Mouse (Mus musculus): ENCODE data around the gene Tmem130. TPM values are rescaled to one million over a fixed set of nuclear protein-coding genes. Genes with fewer than 3 reads are reported as not detected.
A peak's percentile ranks its signal among the peaks of the same experiment; 100 is the strongest.

Tmem130 gene
- polyA plus RNA-seq, 1 experiment from 2014 or later: 14.5 TPM

- no peaks in the 10 kb centered on the region for H3K9me3 ChIP-seq (ENCODE audit: control insufficient read depth, low read length)
- 87% methylated on average over 10 of the region's 10 CpGs for WGBS
Observed at GRCm38 (mm10) chr5:144755191-144755590, 6.4 kb downstream of the Tmem130 start.

DNA sequence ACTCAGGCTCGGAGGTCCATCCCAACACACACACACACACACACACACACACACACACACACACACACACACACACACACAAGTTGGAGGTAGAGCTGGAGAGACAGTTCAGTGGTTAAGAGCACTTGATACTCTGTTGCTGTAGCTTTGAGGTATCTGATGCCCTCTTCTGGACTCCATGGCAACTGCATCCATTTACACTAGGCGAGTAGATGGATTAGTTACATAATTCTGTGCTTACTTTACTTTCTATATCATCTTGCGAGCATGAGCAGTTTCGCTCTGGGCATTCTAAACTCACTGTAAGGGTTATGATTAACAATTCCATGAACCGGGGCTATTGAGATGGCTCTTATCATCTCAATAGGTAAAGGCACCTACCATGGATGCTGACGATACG is 8.6 kb downstream of the Tmem130 start:
- WGBS: 77% methylated on average over 7 of the region's 7 CpGs

More at GRCm38 (mm10) chr5:144755191-144755590, 6.4 kb downstream of the Tmem130 start:
- no peaks in the 10 kb centered on the region for H3K36me3 ChIP-seq (ENCODE audit: control insufficient read depth, insufficient read depth, low read length)
- ATAC-seq (replicated peaks; ENCODE audit: low FRiP score): no peak
- H3K4me3 ChIP-seq (ENCODE audit: low read depth, low read length): no peak overlapping the region
- H3K4me1 ChIP-seq (replicated peaks; ENCODE audit: control insufficient read depth, insufficient read depth, low read length): no peaks in the 10 kb centered on the region; the same call in 1 of the 2 replicates
- H3K27me3 ChIP-seq (ENCODE audit: control insufficient read depth, insufficient read depth, low read length): no peaks in the 10 kb centered on the region
- no peak overlapping the region for H3K4me2 ChIP-seq (ENCODE audit: low read depth, low read length, severe bottlenecking)
- DNase-seq (ENCODE audit: low spot score): no peak
- H3K27ac ChIP-seq (ENCODE audit: low read depth, low read length): no peak overlapping the region
- no peak overlapping the region for H3K9ac ChIP-seq (ENCODE audit: low read length)

GRCm38 (mm10) chr5:144752432-144752831 is 9.2 kb downstream of the Tmem130 start:
- Histone ChIP-seq H3K27me3 (ENCODE audit: control insufficient read depth, insufficient read depth, low read length) (no peaks in the 10 kb centered on the region), H3K9ac (ENCODE audit: low read length) (no peak overlapping the region), H3K27ac (ENCODE audit: low read depth, low read length) (no peak overlapping the region), H3K36me3 (ENCODE audit: control insufficient read depth, insufficient read depth, low read length) (no peaks in the 10 kb centered on the region), H3K4me2 (ENCODE audit: low read depth, low read length, severe bottlenecking) (no peak overlapping the region), H3K9me3 (ENCODE audit: control insufficient read depth, low read length) (no peaks in the 10 kb centered on the region), H3K4me3 (ENCODE audit: low read depth, low read length) (no peak overlapping the region), H3K4me1 (replicated peaks; ENCODE audit: control insufficient read depth, insufficient read depth, low read length) (no peaks in the 10 kb centered on the region)
- WGBS: 18% methylated on average over 5 of the region's 5 CpGs
- DNase-seq (ENCODE audit: low spot score) (no peak), ATAC-seq (replicated peaks; ENCODE audit: low FRiP score) (no peak)

More for the DNA sequence above, 8.6 kb downstream of the Tmem130 start:
- DNase-seq (ENCODE audit: low spot score): no peak
- Histone ChIP-seq H3K36me3 (ENCODE audit: control insufficient read depth, insufficient read depth, low read length) (no peaks in the 10 kb centered on the region), H3K9ac (ENCODE audit: low read length) (no peak overlapping the region), H3K9me3 (ENCODE audit: control insufficient read depth, low read length) (no peaks in the 10 kb centered on the region), H3K4me1 (replicated peaks; ENCODE audit: control insufficient read depth, insufficient read depth, low read length) (no peaks in the 10 kb centered on the region), H3K4me2 (ENCODE audit: low read depth, low read length, severe bottlenecking) (no peak overlapping the region), H3K27me3 (ENCODE audit: control insufficient read depth, insufficient read depth, low read length) (no peaks in the 10 kb centered on the region), H3K27ac (ENCODE audit: low read depth, low read length) (no peak overlapping the region), H3K4me3 (ENCODE audit: low read depth, low read length) (no peak overlapping the region)
- no peak for ATAC-seq (replicated peaks; ENCODE audit: low FRiP score)

DNA sequence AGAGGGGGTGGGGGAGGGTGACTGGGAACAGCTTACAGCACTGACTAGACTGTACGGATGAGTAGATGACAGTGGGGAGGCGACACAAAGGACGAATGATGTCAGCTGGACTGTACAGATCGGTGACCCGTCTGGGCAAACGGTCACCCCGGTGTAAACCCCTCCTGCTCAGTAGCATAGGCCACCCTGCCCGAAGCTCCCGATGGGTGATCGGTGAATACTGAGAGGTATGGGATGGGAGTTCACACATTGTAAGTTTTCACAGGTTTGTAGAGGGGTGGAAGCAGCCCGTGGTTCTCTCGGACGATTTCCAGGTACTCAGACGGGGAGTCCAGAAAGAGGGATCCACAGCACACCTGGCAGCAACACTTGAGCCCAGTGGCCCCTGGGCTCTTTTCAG is 24.5 kb downstream of the Tmem130 start:
- H3K9me3 ChIP-seq (ENCODE audit: control insufficient read depth, low read length): no peaks in the 10 kb centered on the region
- no peaks in the 10 kb centered on the region for H3K36me3 ChIP-seq (ENCODE audit: control insufficient read depth, insufficient read depth, low read length)
- 96% methylated on average over 14 of the region's 14 CpGs for WGBS
- H3K27me3 ChIP-seq (ENCODE audit: control insufficient read depth, insufficient read depth, low read length): no peaks in the 10 kb centered on the region
- H3K4me1 ChIP-seq (replicated peaks; ENCODE audit: control insufficient read depth, insufficient read depth, low read length): no peaks in the 10 kb centered on the region
- ATAC-seq (replicated peaks; ENCODE audit: low FRiP score) (no peak), DNase-seq (ENCODE audit: low spot score) (no peak)
- H3K4me3 ChIP-seq (ENCODE audit: low read depth, low read length): no peak overlapping the region
- H3K27ac ChIP-seq (ENCODE audit: low read depth, low read length): no peak overlapping the region
- H3K4me2 ChIP-seq (ENCODE audit: low read depth, low read length, severe bottlenecking): no peak overlapping the region
- no peak overlapping the region for H3K9ac ChIP-seq (ENCODE audit: low read length)

GRCm38 (mm10) chr5:144734949-144735348 is 26.7 kb downstream of the Tmem130 start:
- peak; percentile 44; the same call in 1 of the 2 replicates for ATAC-seq (replicated peaks; ENCODE audit: low FRiP score)
- Histone ChIP-seq H3K4me3 (ENCODE audit: low read depth, low read length) (no peak overlapping the region), H3K9me3 (ENCODE audit: control insufficient read depth, low read length) (no peaks in the 10 kb centered on the region), H3K27me3 (ENCODE audit: control insufficient read depth, insufficient read depth, low read length) (no peaks in the 10 kb centered on the region), H3K9ac (ENCODE audit: low read length) (no peak overlapping the region), H3K36me3 (ENCODE audit: control insufficient read depth, insufficient read depth, low read length) (no peaks in the 10 kb centered on the region), H3K4me1 (replicated peaks; ENCODE audit: control insufficient read depth, insufficient read depth, low read length) (no peaks in the 10 kb centered on the region), H3K27ac (ENCODE audit: low read depth, low read length) (no peak overlapping the region), H3K4me2 (ENCODE audit: low read depth, low read length, severe bottlenecking) (no peak overlapping the region)
- 33% methylated on average over 8 of the region's 8 CpGs for WGBS
- DNase-seq (ENCODE audit: low spot score): peak; percentile 89

DNA sequence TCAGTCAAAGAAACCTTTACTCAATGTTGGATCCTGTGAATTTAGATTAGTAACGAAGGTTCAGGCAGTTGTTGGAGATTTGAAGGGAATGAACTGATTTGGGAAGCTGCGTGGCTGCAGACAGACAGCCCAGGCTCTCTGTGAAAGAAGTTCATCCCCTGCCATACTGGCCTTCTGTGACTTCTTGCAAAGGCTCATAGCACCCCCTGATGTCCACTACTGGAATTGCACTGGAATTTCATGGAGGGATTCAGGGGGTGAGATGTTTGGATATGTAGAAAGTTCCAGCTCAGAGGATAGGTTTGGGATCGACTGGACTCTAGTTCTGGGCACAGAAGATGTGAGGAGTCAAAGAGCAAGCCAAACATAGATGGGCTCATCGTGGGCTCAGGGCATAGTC is 27.7 kb downstream of the Tmem130 start:
- H3K27ac ChIP-seq (ENCODE audit: low read depth, low read length): no peak overlapping the region
- ATAC-seq (replicated peaks; ENCODE audit: low FRiP score) (no peak), DNase-seq (ENCODE audit: low spot score) (peak; percentile 88)
- H3K9me3 ChIP-seq (ENCODE audit: control insufficient read depth, low read length): no peaks in the 10 kb centered on the region
- no peak overlapping the region for H3K4me3 ChIP-seq (ENCODE audit: low read depth, low read length)
- H3K4me2 ChIP-seq (ENCODE audit: low read depth, low read length, severe bottlenecking): no peak overlapping the region
- no peaks in the 10 kb centered on the region for H3K4me1 ChIP-seq (replicated peaks; ENCODE audit: control insufficient read depth, insufficient read depth, low read length)
- no peak overlapping the region for H3K9ac ChIP-seq (ENCODE audit: low read length)
- WGBS: 27% methylated on average over 4 of the region's 4 CpGs
- H3K36me3 ChIP-seq (ENCODE audit: control insufficient read depth, insufficient read depth, low read length): no peaks in the 10 kb centered on the region
- 0 out of 2 replicates have a peak, but pooled peaks cover 2% of the 10 kb centered on the region for H3K27me3 ChIP-seq (ENCODE audit: control insufficient read depth, insufficient read depth, low read length)

DNA sequence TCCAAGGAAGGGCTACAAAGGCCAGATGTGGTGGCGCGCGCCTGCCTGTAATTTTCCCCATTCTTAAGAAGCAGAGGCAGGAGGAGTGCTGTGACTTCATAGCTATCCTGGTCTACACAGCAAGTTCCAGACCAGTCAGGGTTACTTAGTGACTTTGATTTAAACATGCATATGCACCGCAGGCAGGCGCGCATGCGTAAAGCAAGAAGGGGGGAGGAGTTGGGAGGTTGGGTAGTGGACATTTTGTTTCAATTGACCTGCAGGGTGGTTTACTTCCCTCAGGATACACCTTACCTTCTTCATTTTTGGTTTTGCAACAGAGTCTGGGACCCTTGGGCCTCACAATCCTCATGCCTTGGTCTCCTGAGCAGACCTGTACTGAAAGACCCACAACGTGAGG is 32.4 kb downstream of the Tmem130 start:
- no peak overlapping the region for H3K27ac ChIP-seq (ENCODE audit: low read depth, low read length)
- H3K4me1 ChIP-seq (replicated peaks; ENCODE audit: control insufficient read depth, insufficient read depth, low read length): peaks cover 9% of the 10 kb centered on the region; the same call in 1 of the 2 replicates
- 50% methylated on average over 8 of the region's 8 CpGs for WGBS
- H3K27me3 ChIP-seq (ENCODE audit: control insufficient read depth, insufficient read depth, low read length): peaks cover 9% of the 10 kb centered on the region; the same call in 1 of the 2 replicates
- H3K9ac ChIP-seq (ENCODE audit: low read length): no peak overlapping the region
- no peak overlapping the region for H3K4me2 ChIP-seq (ENCODE audit: low read depth, low read length, severe bottlenecking)
- H3K4me3 ChIP-seq (ENCODE audit: low read depth, low read length): no peak overlapping the region
- no peak for ATAC-seq (replicated peaks; ENCODE audit: low FRiP score)
- no peaks in the 10 kb centered on the region for H3K36me3 ChIP-seq (ENCODE audit: control insufficient read depth, insufficient read depth, low read length)
- no peak for DNase-seq (ENCODE audit: low spot score)
- H3K9me3 ChIP-seq (ENCODE audit: control insufficient read depth, low read length): no peaks in the 10 kb centered on the region

- Histone ChIP-seq H3K9me3 (ENCODE audit: control insufficient read depth, low read length) (no peaks in the 10 kb centered on the region), H3K27me3 (ENCODE audit: control insufficient read depth, insufficient read depth, low read length) (peaks cover 9% of the 10 kb centered on the region; the same call in 1 of the 2 replicates), H3K4me1 (replicated peaks; ENCODE audit: control insufficient read depth, insufficient read depth, low read length) (peaks cover 9% of the 10 kb centered on the region; the same call in 1 of the 2 replicates), H3K4me2 (ENCODE audit: low read depth, low read length, severe bottlenecking) (no peak overlapping the region), H3K36me3 (ENCODE audit: control insufficient read depth, insufficient read depth, low read length) (no peaks in the 10 kb centered on the region), H3K9ac (ENCODE audit: low read length) (no peak overlapping the region; the same call in 1 of the 2 replicates), H3K4me3 (ENCODE audit: low read depth, low read length) (no peak overlapping the region), H3K27ac (ENCODE audit: low read depth, low read length) (no peak overlapping the region)
- WGBS: 4% methylated on average over 5 of the region's 5 CpGs
- ATAC-seq (replicated peaks; ENCODE audit: low FRiP score) (no peak), DNase-seq (ENCODE audit: low spot score) (no peak)
Observed at GRCm38 (mm10) chr5:144728237-144728636, 33.4 kb downstream of the Tmem130 start.

DNA sequence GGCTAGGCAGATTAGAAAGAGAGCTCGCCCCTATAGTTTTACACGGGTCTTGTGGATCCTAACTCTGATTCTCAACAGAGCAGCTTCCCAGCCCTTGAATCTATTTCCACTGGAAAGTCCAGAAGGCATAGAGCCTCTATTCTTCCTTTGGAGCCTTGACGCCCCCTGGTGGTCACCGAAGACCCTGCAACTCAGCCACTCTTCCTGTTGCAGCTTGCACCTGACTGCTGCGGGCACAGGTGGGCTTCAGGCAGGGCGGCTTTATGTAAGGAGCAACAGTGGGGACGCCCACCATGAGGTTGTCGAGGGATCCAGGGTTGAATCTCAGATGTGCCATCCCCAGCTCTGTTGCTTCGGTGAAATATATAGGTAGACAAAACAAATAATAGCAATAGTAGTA is 34.5 kb downstream of the Tmem130 start:
- H3K36me3 ChIP-seq (ENCODE audit: control insufficient read depth, insufficient read depth, low read length): no peaks in the 10 kb centered on the region
- peaks cover 9% of the 10 kb centered on the region; the same call in 1 of the 2 replicates for H3K27me3 ChIP-seq (ENCODE audit: control insufficient read depth, insufficient read depth, low read length)
- H3K9me3 ChIP-seq (ENCODE audit: control insufficient read depth, low read length): no peaks in the 10 kb centered on the region
- H3K27ac ChIP-seq (ENCODE audit: low read depth, low read length): no peak overlapping the region
- WGBS: 5% methylated on average over 9 of the region's 9 CpGs
- H3K9ac ChIP-seq (ENCODE audit: low read length): no peak overlapping the region
- H3K4me3 ChIP-seq (ENCODE audit: low read depth, low read length): no peak overlapping the region
- peaks cover 9% of the 10 kb centered on the region; the same call in 1 of the 2 replicates for H3K4me1 ChIP-seq (replicated peaks; ENCODE audit: control insufficient read depth, insufficient read depth, low read length)
- DNase-seq (ENCODE audit: low spot score) (peak; percentile 88), ATAC-seq (replicated peaks; ENCODE audit: low FRiP score) (peak; percentile 22; the same call in 1 of the 2 replicates)
- no peak overlapping the region for H3K4me2 ChIP-seq (ENCODE audit: low read depth, low read length, severe bottlenecking)

Measured in forebrain, embryonic 11.5 days (tissue).